ENCODE assay signal across 7 mouse cellular contexts in the genomic region with DNA sequence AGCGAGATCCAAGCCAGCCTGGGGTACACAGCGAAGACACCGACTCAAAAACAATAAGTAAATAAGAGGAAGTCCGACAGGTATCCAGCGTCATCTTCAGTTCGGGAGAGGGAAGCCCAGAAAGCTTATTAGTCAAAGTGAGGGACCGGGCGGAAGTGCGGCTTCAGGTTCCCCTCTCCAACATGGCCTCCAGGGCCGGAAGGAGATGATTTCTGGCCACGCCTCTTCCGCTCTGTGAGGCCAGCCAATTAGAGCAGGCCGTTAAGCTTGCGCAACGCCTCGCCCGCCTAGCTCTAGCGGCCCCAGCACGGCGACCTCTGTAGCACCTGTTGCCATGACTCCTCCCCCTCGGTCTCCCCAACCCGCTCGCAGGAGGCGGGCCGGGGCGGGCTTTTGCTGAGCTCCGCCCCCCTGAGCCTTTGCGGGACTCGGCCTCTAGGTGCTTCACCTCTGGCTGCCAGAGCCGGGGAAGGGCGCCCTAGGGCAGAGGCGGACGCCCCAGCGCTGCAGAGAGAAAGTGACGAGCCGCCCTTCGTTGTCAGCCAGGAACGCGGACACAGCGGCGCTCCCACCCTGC. TPM values are rescaled to one million over a fixed set of nuclear protein-coding genes. Genes with fewer than 3 reads are reported as not detected.
A peak's percentile ranks its signal among the peaks of the same experiment; 100 is the strongest.
DNase-seq lines count a peak whose midpoint lies in the region; ATAC-seq lines count a peak whose summit lies in the region.

No protein-coding gene starts in this region.

- H3K4me2 ChIP-seq in embryonic facial prominence, embryonic 12.5 days (replicated peaks) = peak overlapping the region; percentile 74
- H3K4me2 ChIP-seq in limb, embryonic 11.5 days (ENCODE audit: low read depth, severe bottlenecking) = peak overlapping the region; percentile 64
- H3K4me2 ChIP-seq in midbrain, embryonic 14.5 days (ENCODE audit: low read length) = peak overlapping the region; percentile 88

- no peaks in the 10 kb centered on the region for H3K36me3 ChIP-seq in embryonic facial prominence, embryonic 12.5 days
- no peaks in the 10 kb centered on the region for H3K36me3 ChIP-seq in limb, embryonic 11.5 days (ENCODE audit: control insufficient read depth, insufficient read depth, low read length)
- H3K36me3 ChIP-seq in midbrain, embryonic 14.5 days (ENCODE audit: control insufficient read depth, insufficient read depth, low read length) = no peaks in the 10 kb centered on the region

- WGBS in embryonic facial prominence, embryonic 12.5 days = under 1% methylated on average over 41 of the region's 41 CpGs
- WGBS in limb, embryonic 11.5 days = under 1% methylated on average over 41 of the region's 41 CpGs
- under 1% methylated on average over 41 of the region's 41 CpGs for WGBS in midbrain, embryonic 14.5 days

- no peaks in the 10 kb centered on the region for H3K27me3 ChIP-seq in embryonic facial prominence, embryonic 12.5 days
- H3K27me3 ChIP-seq in limb, embryonic 11.5 days (ENCODE audit: control insufficient read depth, insufficient read depth, low read length) = no peaks in the 10 kb centered on the region
- H3K27me3 ChIP-seq in midbrain, embryonic 14.5 days (ENCODE audit: control insufficient read depth, insufficient read depth, low read length) = no peaks in the 10 kb centered on the region

- peak overlapping the region; percentile 83 for H3K4me3 ChIP-seq in embryonic facial prominence, embryonic 12.5 days
- H3K4me3 ChIP-seq in limb, embryonic 11.5 days (ENCODE audit: low read depth, low read length) = peak overlapping the region; percentile 91
- H3K4me3 ChIP-seq in midbrain, embryonic 14.5 days (replicated peaks; ENCODE audit: low read depth, low read length) = peak overlapping the region; percentile 90

- peak; percentile 98 for DNase-seq in adrenal gland, postnatal 25 days
- DNase-seq in heart, adult 11 months = peak; percentile 100
- DNase-seq in kidney, adult 18-20 months = peak; percentile 99
- DNase-seq in limb, embryonic 11.5 days (ENCODE audit: low spot score) = peak; percentile 98
- peak; percentile 99 for DNase-seq in midbrain, embryonic 14.5 days
- DNase-seq in spleen, adult 18-20 months = peak; percentile 99

- peak overlapping the region; percentile 93 for H3K27ac ChIP-seq in embryonic facial prominence, embryonic 12.5 days
- H3K27ac ChIP-seq in limb, embryonic 11.5 days (replicated peaks; ENCODE audit: low read depth, low read length) = peak overlapping the region; percentile 76; the same call in 1 of the 2 replicates
- peak overlapping the region; percentile 94 for H3K27ac ChIP-seq in midbrain, embryonic 14.5 days (replicated peaks; ENCODE audit: low read depth, low read length)

- peak; percentile 97 for ATAC-seq in embryonic facial prominence, embryonic 12.5 days (ENCODE audit: insufficient number of reproducible peaks, insufficient read depth, low FRiP score, low TSS enrichment)
- ATAC-seq in limb, embryonic 11.5 days (ENCODE audit: insufficient number of reproducible peaks, low FRiP score, low TSS enrichment, low read depth) = peak; percentile 98
- ATAC-seq in midbrain, embryonic 14.5 days (ENCODE audit: low FRiP score, low TSS enrichment) = peak; percentile 98

- no peaks in the 10 kb centered on the region for H3K9me3 ChIP-seq in embryonic facial prominence, embryonic 12.5 days
- no peaks in the 10 kb centered on the region for H3K9me3 ChIP-seq in limb, embryonic 11.5 days (ENCODE audit: control insufficient read depth, low read length)
- H3K9me3 ChIP-seq in midbrain, embryonic 14.5 days (ENCODE audit: control insufficient read depth, low read length) = no peaks in the 10 kb centered on the region

- peaks cover 5% of the 10 kb centered on the region for H3K4me1 ChIP-seq in embryonic facial prominence, embryonic 12.5 days
- H3K4me1 ChIP-seq in limb, embryonic 11.5 days (ENCODE audit: control insufficient read depth, insufficient read depth, low read length) = no peaks in the 10 kb centered on the region; the same call in 1 of the 2 replicates
- peaks cover 11% of the 10 kb centered on the region; the same call in 1 of the 2 replicates for H3K4me1 ChIP-seq in midbrain, embryonic 14.5 days (ENCODE audit: control insufficient read depth, insufficient read depth, low read length)

- peak overlapping the region; percentile 72 for H3K9ac ChIP-seq in embryonic facial prominence, embryonic 12.5 days
- H3K9ac ChIP-seq in limb, embryonic 11.5 days (ENCODE audit: low read length) = peak overlapping the region; percentile 65
- H3K9ac ChIP-seq in midbrain, embryonic 14.5 days (replicated peaks; ENCODE audit: low read length) = peak overlapping the region; percentile 68

RNA-seq across cellular contexts. Expression of a gene that starts 0.5 kb away (rescaled TPM):
- 194 and 205 TPM in 2 replicates for total RNA-seq in adrenal gland, postnatal 25 days (2021)
- 130 and 137 TPM in 2 replicates for polyA plus RNA-seq in embryonic facial prominence, embryonic 12.5 days (2016; fragmentation: Nextera tagmentation; extraction: Ambion mirVana)
- 97.7 and 98.4 TPM in 2 replicates for polyA plus RNA-seq in limb, embryonic 11.5 days (2014; fragmentation: Nextera tagmentation; extraction: Ambion mirVana)
- polyA plus RNA-seq in midbrain, embryonic 14.5 days (2014; fragmentation: Nextera tagmentation; extraction: Ambion mirVana) = 208 and 224 TPM in 2 replicates

RNA-seq across cellular contexts. Expression of a gene that starts 0.6 kb away (rescaled TPM):
- total RNA-seq in adrenal gland, postnatal 25 days (2021) = 33.2 and 35.2 TPM in 2 replicates
- 10.9 and 13.2 TPM in 2 replicates for polyA plus RNA-seq in embryonic facial prominence, embryonic 12.5 days (2016; fragmentation: Nextera tagmentation; extraction: Ambion mirVana)
- polyA plus RNA-seq in limb, embryonic 11.5 days (2014; fragmentation: Nextera tagmentation; extraction: Ambion mirVana) = 10.0 and 10.2 TPM in 2 replicates
- 14.9 and 18.5 TPM in 2 replicates for polyA plus RNA-seq in midbrain, embryonic 14.5 days (2014; fragmentation: Nextera tagmentation; extraction: Ambion mirVana)

RNA-seq across cellular contexts. Expression of a gene that starts 24.1 kb away (rescaled TPM):
- 0.62 and 0.70 TPM in 2 replicates for total RNA-seq in adrenal gland, postnatal 25 days (2021)
- polyA plus RNA-seq in embryonic facial prominence, embryonic 12.5 days (2016; fragmentation: Nextera tagmentation; extraction: Ambion mirVana) = 0.08 and 0.15 TPM in 2 replicates
- polyA plus RNA-seq in limb, embryonic 11.5 days (2014; fragmentation: Nextera tagmentation; extraction: Ambion mirVana) = not detected in 2 replicates
- polyA plus RNA-seq in midbrain, embryonic 14.5 days (2014; fragmentation: Nextera tagmentation; extraction: Ambion mirVana) = 0.13 and 0.57 TPM in 2 replicates

Comparison
In these comparisons a context has a peak if more than half of its experiments do, and no peak if none do; other contexts are left out.
1. Peak in every context shown above with its lines: DNase-seq, ATAC-seq, H3K4me3 ChIP-seq and H3K27ac ChIP-seq.